ENCODE assay signal across 8 mouse cellular contexts in the genomic region with DNA sequence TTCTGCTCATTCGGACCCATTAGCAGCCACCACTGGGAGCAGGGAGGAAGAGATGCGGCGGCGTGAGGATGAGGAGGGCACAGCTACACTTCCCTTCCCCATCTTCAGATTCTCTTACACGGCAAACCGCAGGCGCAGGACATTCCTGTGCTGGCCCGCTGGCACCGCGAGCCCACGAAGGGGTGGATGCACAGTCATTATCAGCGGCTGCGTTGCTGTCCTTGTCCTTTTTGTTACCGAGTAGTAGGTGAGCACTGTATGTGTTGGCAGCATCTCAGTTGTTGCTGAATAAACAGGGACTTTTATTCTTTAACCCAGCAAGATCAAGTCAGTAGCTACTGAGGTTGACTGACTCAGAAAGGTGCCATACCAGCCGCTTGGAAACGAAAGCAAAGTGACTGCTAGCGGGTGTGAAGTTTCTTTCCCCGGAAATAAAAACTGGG. TPM values are rescaled to one million over a fixed set of nuclear protein-coding genes. Genes with fewer than 3 reads are reported as not detected.
A peak's percentile ranks its signal among the peaks of the same experiment; 100 is the strongest.
DNase-seq lines count a peak whose midpoint lies in the region; ATAC-seq lines count a peak whose summit lies in the region.

No protein-coding gene starts in this region.

- DNase-seq in lung, adult 18-20 months = peak; percentile 18 to 25
- no peak for DNase-seq in lung, postnatal 14 days
- DNase-seq in kidney, adult 9 months = peak; percentile 29
- DNase-seq in thymus, postnatal 14 days = peak; percentile 76
- DNase-seq in frontal cortex, postnatal 25 days (ENCODE audit: low spot score in 2 of 2) = no peak
- DNase-seq in gastrocnemius, postnatal 10 days = no peak

- H3K4me2 ChIP-seq in forebrain, embryonic 13.5 days = peak overlapping the region; percentile 22

- no peaks in the 10 kb centered on the region for H3K36me3 ChIP-seq in forebrain, embryonic 13.5 days (ENCODE audit: poor library complexity, severe bottlenecking)
- H3K36me3 ChIP-seq in macrophage (ENCODE audit: inconsistent target) = no peaks in the 10 kb centered on the region

- no peak overlapping the region for H3K9ac ChIP-seq in forebrain, embryonic 13.5 days

- H3K27me3 ChIP-seq in forebrain, embryonic 13.5 days = no peaks in the 10 kb centered on the region

- H3K79me2 ChIP-seq in macrophage (ENCODE audit: inconsistent target) = no peaks in the 10 kb centered on the region

- no peak overlapping the region for H3K27ac ChIP-seq in forebrain, embryonic 13.5 days
- no peak overlapping the region for H3K27ac ChIP-seq in macrophage

- no peaks in the 10 kb centered on the region for H3K9me3 ChIP-seq in forebrain, embryonic 13.5 days (replicated peaks)

- no peak overlapping the region for H3K4me3 ChIP-seq in forebrain, embryonic 13.5 days
- H3K4me3 ChIP-seq in macrophage (ENCODE audit: inconsistent target) = peak overlapping the region; percentile 11

- 60% methylated on average over 18 of the region's 18 CpGs for WGBS in forebrain, embryonic 13.5 days
- 18% methylated on average over 18 of the region's 18 CpGs for WGBS in macrophage (ENCODE audit: missing documents)

- H3K4me1 ChIP-seq in forebrain, embryonic 13.5 days = no peaks in the 10 kb centered on the region

- no peak for ATAC-seq in forebrain, embryonic 13.5 days

RNA-seq across cellular contexts. Expression of a gene that starts 13.8 kb away (rescaled TPM):
- 555 and 645 TPM in 2 replicates for polyA plus RNA-seq in forebrain, embryonic 13.5 days (2015; fragmentation: Nextera tagmentation; extraction: Ambion mirVana)
- total RNA-seq in macrophage (2018; cell fraction: chromatin; rRNA removed) = 10 to 100 TPM; 14.6 to 75.0 (median 36.8) TPM
- total RNA-seq in macrophage (2018; cell fraction: cytosol; rRNA removed) = 100 to 1,000 TPM; 118 to 316 (median 179) TPM
- 10 to 100 TPM; 26.6 to 61.9 (median 45.1) TPM for total RNA-seq in macrophage (2018; cell fraction: nucleus; rRNA removed)
- polyA plus RNA-seq in macrophage (2018) = 191 to 248 TPM (median 217 TPM) in 3 replicates
- 100 to 1,000 TPM; 152 to 153 TPM for total RNA-seq in gastrocnemius, postnatal 10 days (2021)

Comparison
In these comparisons a context has a peak if more than half of its experiments do, and no peak if none do; other contexts are left out.
1. DNase-seq: peak in lung, adult 18-20 months (2 of 2), kidney, adult 9 months (single experiment) and thymus, postnatal 14 days (single experiment); none in lung, postnatal 14 days (single experiment), frontal cortex, postnatal 25 days (0 of 2) and gastrocnemius, postnatal 10 days (single experiment).